Mouse (Mus musculus): ENCODE measurements around the gene Kctd21. TPM values are rescaled to one million over a fixed set of nuclear protein-coding genes. Genes with fewer than 3 reads are reported as not detected.
A peak's percentile ranks its signal among the peaks of the same experiment; 100 is the strongest.

Gene Kctd21
- polyA plus RNA-seq, 1 experiment from 2014 or later, result 3.6 TPM

GRCm38 (mm10) chr7:97317706-97318105, 14.4 kb upstream of the Kctd21 start:
- H3K9ac ChIP-seq (replicated peaks), result no peak overlapping the region
- H3K27ac ChIP-seq, result no peak overlapping the region
- H3K4me3 ChIP-seq (replicated peaks), result no peak overlapping the region
- no peaks in the 10 kb centered on the region for H3K9me3 ChIP-seq
- ATAC-seq (ENCODE audit: insufficient number of reproducible peaks, insufficient read depth, low FRiP score, low TSS enrichment, low read depth), result no peak
- H3K4me2 ChIP-seq, result no peak overlapping the region
- H3K27me3 ChIP-seq, result no peaks in the 10 kb centered on the region
- no peaks in the 10 kb centered on the region for H3K4me1 ChIP-seq (replicated peaks)
- H3K36me3 ChIP-seq, result peaks cover 35% of the 10 kb centered on the region
- 82% methylated on average over 3 of the region's 3 CpGs for WGBS

- ATAC-seq (ENCODE audit: insufficient number of reproducible peaks, insufficient read depth, low FRiP score, low TSS enrichment, low read depth), result no peak
- H3K27me3 ChIP-seq, result peaks cover 44% of the 10 kb centered on the region
Observed at GRCm38 (mm10) chr7:97324342-97324741, 7.8 kb upstream of the Kctd21 start.

GRCm38 (mm10) chr7:97325156-97325985, 6.8 kb upstream of the Kctd21 start:
- Histone ChIP-seq H3K36me3 (peaks cover 3% of the 10 kb centered on the region; the same call in 1 of the 2 replicates), H3K27me3 (peaks cover 44% of the 10 kb centered on the region), H3K4me1 (replicated peaks) (peaks cover 8% of the 10 kb centered on the region), H3K9ac (replicated peaks) (peak overlapping the region; percentile 40), H3K4me2 (peak overlapping the region; percentile 69), H3K4me3 (replicated peaks) (peak overlapping the region; percentile 43), H3K9me3 (no peaks in the 10 kb centered on the region), H3K27ac (no peak overlapping the region)
- 14% methylated on average over 78 of the region's 96 CpGs for WGBS
- peak; percentile 35; the same call in 1 of the 2 replicates for ATAC-seq (ENCODE audit: insufficient number of reproducible peaks, insufficient read depth, low FRiP score, low TSS enrichment, low read depth)

More at GRCm38 (mm10) chr7:97324342-97324741, 7.8 kb upstream of the Kctd21 start:
- Histone ChIP-seq H3K36me3 (peaks cover 10% of the 10 kb centered on the region), H3K4me2 (no peak overlapping the region), H3K4me3 (replicated peaks) (no peak overlapping the region), H3K9me3 (no peaks in the 10 kb centered on the region), H3K27ac (no peak overlapping the region), H3K9ac (replicated peaks) (no peak overlapping the region), H3K4me1 (replicated peaks) (peaks cover 8% of the 10 kb centered on the region)
- 90% methylated on average over 8 of the region's 8 CpGs for WGBS

- H3K4me2 ChIP-seq, result no peak overlapping the region
- no peak overlapping the region for H3K27ac ChIP-seq
- H3K27me3 ChIP-seq, result peaks cover 44% of the 10 kb centered on the region
- no peaks in the 10 kb centered on the region for H3K9me3 ChIP-seq
- no peak for ATAC-seq (ENCODE audit: insufficient number of reproducible peaks, insufficient read depth, low FRiP score, low TSS enrichment, low read depth)
- no peaks in the 10 kb centered on the region for H3K36me3 ChIP-seq
- H3K4me3 ChIP-seq (replicated peaks), result no peak overlapping the region
- WGBS, result 91% methylated on average over 4 of the region's 4 CpGs
- H3K9ac ChIP-seq (replicated peaks), result no peak overlapping the region
- peaks cover 18% of the 10 kb centered on the region for H3K4me1 ChIP-seq (replicated peaks)
Observed at GRCm38 (mm10) chr7:97327376-97327775, 4.8 kb upstream of the Kctd21 start.

- Histone ChIP-seq H3K27ac (no peak overlapping the region), H3K9ac (replicated peaks) (no peak overlapping the region), H3K4me3 (replicated peaks) (no peak overlapping the region), H3K4me1 (replicated peaks) (peaks cover 23% of the 10 kb centered on the region), H3K4me2 (no peak overlapping the region), H3K36me3 (no peaks in the 10 kb centered on the region), H3K27me3 (peaks cover 40% of the 10 kb centered on the region), H3K9me3 (no peaks in the 10 kb centered on the region)
- 63% methylated on average over 13 of the region's 13 CpGs for WGBS
- ATAC-seq (ENCODE audit: insufficient number of reproducible peaks, insufficient read depth, low FRiP score, low TSS enrichment, low read depth), result no peak
Observed at GRCm38 (mm10) chr7:97328891-97329588, 3.1 kb upstream of the Kctd21 start.

GRCm38 (mm10) chr7:97329676-97330075, 2.5 kb upstream of the Kctd21 start:
- Histone ChIP-seq H3K27me3 (peaks cover 33% of the 10 kb centered on the region), H3K9me3 (no peaks in the 10 kb centered on the region), H3K4me1 (replicated peaks) (peaks cover 23% of the 10 kb centered on the region), H3K27ac (no peak overlapping the region), H3K36me3 (no peaks in the 10 kb centered on the region), H3K4me2 (no peak overlapping the region), H3K4me3 (replicated peaks) (no peak overlapping the region), H3K9ac (replicated peaks) (no peak overlapping the region)
- no peak for ATAC-seq (ENCODE audit: insufficient number of reproducible peaks, insufficient read depth, low FRiP score, low TSS enrichment, low read depth)
- 85% methylated on average over 3 of the region's 3 CpGs for WGBS

GRCm38 (mm10) chr7:97330931-97331645, 1.0 kb upstream of the Kctd21 start:
- no peaks in the 10 kb centered on the region for H3K9me3 ChIP-seq
- 64% methylated on average over 11 of the region's 11 CpGs for WGBS
- peak overlapping the region; percentile 79 for H3K4me3 ChIP-seq (replicated peaks)
- ATAC-seq (ENCODE audit: insufficient number of reproducible peaks, insufficient read depth, low FRiP score, low TSS enrichment, low read depth), result no peak
- peaks cover 19% of the 10 kb centered on the region for H3K27me3 ChIP-seq
- H3K4me1 ChIP-seq (replicated peaks), result peaks cover 16% of the 10 kb centered on the region
- H3K36me3 ChIP-seq, result no peaks in the 10 kb centered on the region
- no peak overlapping the region for H3K27ac ChIP-seq
- H3K9ac ChIP-seq (replicated peaks), result peak overlapping the region; percentile 71
- H3K4me2 ChIP-seq, result peak overlapping the region; percentile 71

- ATAC-seq (ENCODE audit: insufficient number of reproducible peaks, insufficient read depth, low FRiP score, low TSS enrichment, low read depth), result no peak
- Histone ChIP-seq H3K4me3 (replicated peaks) (peak overlapping the region; percentile 79), H3K4me2 (peak overlapping the region; percentile 71), H3K9ac (replicated peaks) (peak overlapping the region; percentile 75), H3K9me3 (no peaks in the 10 kb centered on the region), H3K27ac (no peak overlapping the region), H3K27me3 (peaks cover 3% of the 10 kb centered on the region; the same call in 1 of the 2 replicates), H3K36me3 (no peaks in the 10 kb centered on the region), H3K4me1 (replicated peaks) (peaks cover 16% of the 10 kb centered on the region)
- WGBS, result 6% methylated on average over 9 of the region's 9 CpGs
Observed at GRCm38 (mm10) chr7:97332667-97333041, 527 bp downstream of the Kctd21 start.

- Histone ChIP-seq H3K4me1 (replicated peaks) (peaks cover 16% of the 10 kb centered on the region), H3K9ac (replicated peaks) (peak overlapping the region; percentile 75; the same call in 1 of the 2 replicates), H3K9me3 (no peaks in the 10 kb centered on the region), H3K36me3 (no peaks in the 10 kb centered on the region), H3K4me2 (peak overlapping the region; percentile 71), H3K27ac (no peak overlapping the region), H3K4me3 (replicated peaks) (peak overlapping the region; percentile 79; the same call in 1 of the 2 replicates), H3K27me3 (no peaks in the 10 kb centered on the region)
- WGBS, result 81% methylated on average over 6 of the region's 6 CpGs
- ATAC-seq (ENCODE audit: insufficient number of reproducible peaks, insufficient read depth, low FRiP score, low TSS enrichment, low read depth), result no peak
Observed at GRCm38 (mm10) chr7:97333113-97333898, 1.2 kb downstream of the Kctd21 start.

- Histone ChIP-seq H3K9ac (replicated peaks) (no peak overlapping the region), H3K4me1 (replicated peaks) (peaks cover 16% of the 10 kb centered on the region), H3K27ac (no peak overlapping the region), H3K4me3 (replicated peaks) (no peak overlapping the region), H3K4me2 (no peak overlapping the region), H3K36me3 (no peaks in the 10 kb centered on the region), H3K9me3 (no peaks in the 10 kb centered on the region), H3K27me3 (no peaks in the 10 kb centered on the region)
- 90% methylated on average over 2 of the region's 2 CpGs for WGBS
- ATAC-seq (ENCODE audit: insufficient number of reproducible peaks, insufficient read depth, low FRiP score, low TSS enrichment, low read depth), result no peak
Observed at GRCm38 (mm10) chr7:97334406-97334805, 2.3 kb downstream of the Kctd21 start.

All from limb, embryonic 12.5 days (tissue).